Mouse (Mus musculus) liver, embryonic 14.5 days (tissue): ENCODE results near the gene Zfp276.

Experiments used
- CTCF ChIP-seq: IDR thresholded peaks from 2 replicates; pipeline ENCODE4 v1.5.1; 2016; ENCODE audit warnings: antibody characterized with exemption, low read depth, control low read depth
- EP300 ChIP-seq: IDR thresholded peaks from 2 replicates; pipeline ENCODE4 v1.6.1; 2016; ENCODE audit warnings: antibody characterized with exemption, low read depth

DNA sequence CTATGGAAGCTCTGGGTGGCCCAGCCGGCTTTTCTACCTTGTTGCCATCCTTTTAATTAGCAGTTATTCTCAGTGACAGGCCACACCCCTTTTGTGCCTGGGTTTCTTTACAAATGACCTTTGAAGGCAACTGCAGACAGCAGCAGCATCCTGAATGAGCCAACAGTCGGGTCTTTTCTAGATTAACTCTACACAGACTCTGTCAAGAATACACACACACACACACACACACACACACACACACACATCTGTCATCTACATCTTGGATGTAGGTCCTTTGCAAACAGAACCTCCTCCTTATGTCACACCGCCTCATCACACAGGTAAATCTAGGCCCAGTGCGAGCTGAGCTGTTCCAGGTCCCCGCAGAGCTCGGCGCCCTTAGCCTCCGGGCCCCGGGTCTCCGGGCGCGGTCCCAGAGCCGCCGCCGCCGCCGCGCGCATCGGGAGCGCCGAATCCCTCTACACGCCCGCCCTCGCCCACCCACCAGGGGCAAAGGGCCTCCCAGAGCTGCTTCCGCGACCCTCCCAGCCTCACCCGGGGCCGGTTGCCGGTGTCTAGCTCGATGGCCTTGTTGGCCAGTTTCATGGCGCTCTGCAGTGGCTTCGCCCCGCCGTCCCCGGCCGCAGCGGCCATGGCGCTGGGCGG is 420 bp upstream of the Zfp276 start:
- no peak for TF ChIP-seq CTCF
- no peak for TF ChIP-seq EP300
